Mouse (Mus musculus) thymus, postnatal 0 days (tissue): ENCODE measurements around the gene Krt79. TPM values are rescaled to one million over a fixed set of nuclear protein-coding genes. Genes with fewer than 3 reads are reported as not detected.
A peak's percentile ranks its signal among the peaks of the same experiment; 100 is the strongest.

ENCODE experiments used
- DNase-seq: peaks from one replicate; pipeline ENCODE4 v3.0.0-alpha.2; 2015; ENCODE audit warnings: low spot score
- polyA plus RNA-seq: library from polyadenylated mRNA; unstranded; fragments of >200 nt; fragmentation: Nextera tagmentation; extraction: Ambion mirVana; gene quantifications from 2 replicates; pipeline ENCODE4 v1.2.1, GENCODE M21; 2015

Gene Krt79
- 0.71 and 0.74 TPM in 2 replicates for polyA plus RNA-seq

- no peak for DNase-seq
Observed at GRCm38 (mm10) chr15:101940274-101940829, at the start of gene Krt79. Gene Krt79 (minus strand): TSS chr15:101940324.

- DNase-seq = no peak
Observed at GRCm38 (mm10) chr15:101988714-101989113, 48.6 kb upstream of the Krt79 start.

GRCm38 (mm10) chr15:101988119-101988518 is 48.0 kb upstream of the Krt79 start:
- DNase-seq = peak; percentile 77

GRCm38 (mm10) chr15:101984746-101985145 is 44.6 kb upstream of the Krt79 start:
- no peak for DNase-seq

- peak; percentile 88 for DNase-seq
Observed at GRCm38 (mm10) chr15:101983949-101984601, 44.0 kb upstream of the Krt79 start.

GRCm38 (mm10) chr15:101983315-101983948 is 43.3 kb upstream of the Krt79 start:
- DNase-seq = no peak

GRCm38 (mm10) chr15:101980849-101981248 is 40.7 kb upstream of the Krt79 start:
- no peak for DNase-seq

- DNase-seq = peak; percentile 27
Observed at GRCm38 (mm10) chr15:101977043-101977726, 37.1 kb upstream of the Krt79 start.

GRCm38 (mm10) chr15:101976641-101977040 is 36.5 kb upstream of the Krt79 start:
- no peak for DNase-seq

- no peak for DNase-seq
Observed at GRCm38 (mm10) chr15:101976023-101976422, 35.9 kb upstream of the Krt79 start.

GRCm38 (mm10) chr15:101974083-101974845 is 34.1 kb upstream of the Krt79 start:
- DNase-seq = no peak

- peak; percentile 87 for DNase-seq
Observed at GRCm38 (mm10) chr15:101973414-101974077, 33.4 kb upstream of the Krt79 start.

GRCm38 (mm10) chr15:101970536-101970935 is 30.4 kb upstream of the Krt79 start:
- DNase-seq = no peak

GRCm38 (mm10) chr15:101966808-101967207 is 26.7 kb upstream of the Krt79 start:
- DNase-seq = no peak

GRCm38 (mm10) chr15:101958891-101959290 is 18.8 kb upstream of the Krt79 start:
- DNase-seq = no peak

- no peak for DNase-seq
Observed at GRCm38 (mm10) chr15:101954187-101954586, 14.1 kb upstream of the Krt79 start, which contains the start of gene Krt78. Gene Krt78 (minus strand): TSS chr15:101954287.

GRCm38 (mm10) chr15:101952733-101953474 is 12.8 kb upstream of the Krt79 start:
- no peak for DNase-seq

- DNase-seq = no peak
Observed at GRCm38 (mm10) chr15:101945430-101945829, 5.3 kb upstream of the Krt79 start.

- DNase-seq = no peak
Observed at GRCm38 (mm10) chr15:101941948-101942347, 1.8 kb upstream of the Krt79 start.
